Mouse (Mus musculus) liver, adult 2 months (tissue): ENCODE measurements at regions not wholly inside any gene's neighbourhood (a gene's known extent, or its start where the extent isn't known, plus 50 kb on each side); places are given as distances from the start of the nearest gene placed in this dataset.

Source experiments
- DNase-seq: peaks from one replicate; pipeline ENCODE4 v3.0.0-alpha.2; 2011; ENCODE audit warnings: low read depth, low spot score; ENCODE audit errors: extremely low read depth
- H3K27ac ChIP-seq: fragments of 200-500 bp; replicated peaks from 2 replicates; pipeline ENCODE4 v1.5.1; 2012; ENCODE audit warnings: low read depth, mild to moderate bottlenecking, control low read depth, inconsistent platforms, low read length; ENCODE audit not compliant: insufficient read depth
- H3K27me3 ChIP-seq: fragments of 200-500 bp; 2 replicates; pipeline ENCODE4 v1.6.1; 2012; ENCODE audit warnings: mild to moderate bottlenecking, moderate library complexity, low read length, inconsistent platforms; ENCODE audit not compliant: control insufficient read depth, insufficient read depth
- H3K36me3 ChIP-seq: fragments of 200-500 bp; 2 replicates; pipeline ENCODE4 v1.6.1; 2012; ENCODE audit warnings: low read length, inconsistent platforms; ENCODE audit not compliant: control insufficient read depth, insufficient read depth
- H3K4me1 ChIP-seq: fragments of 200-500 bp; 2 replicates; pipeline ENCODE4 v1.6.1; 2011; ENCODE audit warnings: low read length; ENCODE audit not compliant: control insufficient read depth, insufficient read depth
- H3K4me3 ChIP-seq: fragments of 200-500 bp; 2 replicates; pipeline ENCODE4 v1.5.1; 2011; ENCODE audit warnings: low read depth, mild to moderate bottlenecking, control low read depth, low read length, moderate library complexity; ENCODE audit not compliant: insufficient read depth
- H3K79me2 ChIP-seq: fragments of 200-500 bp; 2 replicates; pipeline ENCODE4 v1.6.1; 2012; ENCODE audit warnings: inconsistent platforms, mild to moderate bottlenecking, low read length, moderate library complexity; ENCODE audit not compliant: control insufficient read depth, insufficient read depth
- H3K9ac ChIP-seq: fragments of 200-500 bp; 2 replicates; pipeline ENCODE4 v1.6.1; 2012; ENCODE audit warnings: low read depth, mild to moderate bottlenecking, control low read depth, inconsistent platforms, low read length
- CTCF ChIP-seq: fragments of 200-500 bp; IDR thresholded peaks from 2 replicates; pipeline ENCODE4 v1.5.1; 2011; ENCODE audit warnings: low read depth, low read length, control low read depth
- POLR2A ChIP-seq: fragments of 200-500 bp; IDR thresholded peaks from 2 replicates; pipeline ENCODE4 v1.6.1; 2011; ENCODE audit warnings: low read length, control low read depth; ENCODE audit not compliant: insufficient read depth; ENCODE audit errors: extremely low read depth
- WGBS: fragments of 180-500 bp; shearing (Covaris S2); methylation state at CpG from one replicate; pipeline ENCODE4 v1.1.7; 2018; 5-methylcytosine and 5-hydroxymethylcytosine counted together

DNA sequence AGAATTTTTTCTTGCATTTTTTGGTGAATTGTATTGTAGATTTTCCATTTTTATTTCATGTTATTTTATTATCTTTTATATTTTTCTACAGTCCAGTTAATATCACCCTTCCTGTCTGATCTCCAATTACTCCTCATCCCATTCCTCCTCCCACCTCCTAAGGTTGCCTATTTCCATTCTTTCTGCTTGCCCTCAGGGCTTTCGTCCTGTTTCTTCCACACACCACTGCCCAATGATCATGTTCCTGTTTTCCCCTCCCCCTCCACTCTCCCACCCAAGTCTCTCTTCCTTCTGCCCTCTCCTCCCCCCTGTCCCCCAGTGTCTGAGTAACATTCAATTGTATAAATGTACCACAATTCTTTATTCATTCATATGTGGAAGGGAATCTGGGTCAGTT lies 573.6 kb upstream of the Ptprd start:
- Histone ChIP-seq H3K36me3 (no peaks in the 10 kb centered on the region), H3K4me3 (no peak overlapping the region), H3K27ac (no peak overlapping the region), H3K9ac (no peak overlapping the region), H3K79me2 (no peaks in the 10 kb centered on the region), H3K4me1 (no peaks in the 10 kb centered on the region), H3K27me3 (no peaks in the 10 kb centered on the region)
- WGBS = 23% methylated on average over 1 of the region's 1 CpGs
- no peak for TF ChIP-seq POLR2A
- TF ChIP-seq CTCF = no peak
- no peak for DNase-seq

DNA sequence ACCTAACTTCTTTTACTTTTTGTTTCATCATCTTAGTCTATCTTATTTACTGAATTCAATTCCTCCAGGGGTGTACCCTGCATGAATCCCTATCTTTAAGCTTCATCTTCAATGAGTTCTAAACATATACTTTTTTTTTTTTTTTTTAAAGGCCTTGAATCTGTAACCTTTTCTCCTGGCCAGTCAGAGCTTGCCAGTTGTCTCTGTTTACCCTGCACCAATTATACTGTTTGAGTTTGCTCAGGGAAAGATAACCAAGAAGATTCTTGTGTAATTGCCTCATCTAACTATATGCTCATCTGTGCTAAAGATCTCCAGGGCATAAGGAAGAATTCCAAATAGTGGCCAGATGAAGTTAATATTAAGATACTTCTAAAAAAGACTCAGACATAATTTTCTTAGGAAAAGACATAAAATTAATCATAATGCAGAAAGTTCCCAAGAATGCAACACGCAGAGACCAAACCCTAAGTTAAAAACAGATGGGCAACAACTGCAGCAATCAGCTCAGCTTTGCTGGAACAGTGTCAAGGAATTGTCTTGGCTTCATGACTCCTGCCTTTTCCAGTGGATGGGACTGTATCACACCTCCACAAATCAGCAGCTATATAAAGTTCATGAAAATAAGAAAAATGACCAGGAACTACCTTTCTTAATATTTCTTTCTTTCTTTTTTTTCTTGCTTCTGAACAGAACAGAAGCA lies 573.1 kb upstream of the Ptprd start:
- peak; percentile 1 for DNase-seq
- no peak overlapping the region for H3K4me3 ChIP-seq
- H3K9ac ChIP-seq = no peak overlapping the region
- no peaks in the 10 kb centered on the region for H3K4me1 ChIP-seq
- no peak for TF ChIP-seq POLR2A
- TF ChIP-seq CTCF = no peak
- no peaks in the 10 kb centered on the region for H3K79me2 ChIP-seq
- 49% methylated on average over 1 of the region's 1 CpGs for WGBS
- H3K27me3 ChIP-seq = no peaks in the 10 kb centered on the region
- no peaks in the 10 kb centered on the region for H3K36me3 ChIP-seq
- no peak overlapping the region for H3K27ac ChIP-seq

DNA sequence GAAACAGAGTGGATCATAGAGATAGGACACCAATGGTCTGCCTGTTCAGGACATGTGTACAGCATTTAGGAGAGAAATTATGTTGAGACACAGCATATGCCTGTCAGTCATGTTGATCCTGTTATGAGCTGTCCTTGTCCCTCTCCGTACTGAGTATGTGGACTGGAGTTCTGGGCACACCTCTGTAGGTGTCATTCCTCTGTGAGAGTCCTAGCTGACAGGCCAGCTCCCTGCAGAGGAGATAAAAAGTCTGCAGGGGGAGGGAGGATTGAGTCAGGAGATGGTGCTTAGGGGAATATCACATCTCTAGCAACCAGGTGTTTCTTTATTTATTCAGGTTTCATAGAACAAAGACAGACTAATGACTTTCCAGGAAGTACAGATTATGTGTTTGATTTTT lies 572.3 kb upstream of the Ptprd start:
- Histone ChIP-seq H3K9ac (no peak overlapping the region), H3K4me3 (no peak overlapping the region), H3K27me3 (no peaks in the 10 kb centered on the region), H3K4me1 (no peaks in the 10 kb centered on the region), H3K36me3 (no peaks in the 10 kb centered on the region), H3K27ac (no peak overlapping the region), H3K79me2 (no peaks in the 10 kb centered on the region)
- WGBS = 33% methylated on average over 1 of the region's 1 CpGs
- DNase-seq = no peak
- TF ChIP-seq CTCF (no peak), POLR2A (no peak)

DNA sequence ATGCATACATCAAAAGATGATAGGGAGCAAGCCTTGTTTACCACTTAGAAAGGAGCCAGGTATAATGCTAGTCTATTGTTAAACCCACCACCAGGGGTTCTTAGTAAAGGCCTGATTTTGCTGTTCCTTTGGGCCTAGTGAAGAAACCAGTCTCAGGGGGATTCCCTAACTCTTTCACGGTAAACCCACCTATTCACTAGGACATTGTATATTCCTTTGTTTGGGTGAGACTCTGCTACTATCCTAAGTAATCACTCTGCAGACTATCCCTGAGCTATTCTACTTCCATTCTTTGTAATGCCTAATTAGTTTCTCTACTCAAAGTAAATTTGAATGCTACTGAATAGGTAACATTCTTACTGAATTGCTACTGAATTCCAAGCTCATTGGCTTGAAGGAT lies 571.0 kb upstream of the Ptprd start:
- Histone ChIP-seq H3K4me3 (no peak overlapping the region), H3K27ac (no peak overlapping the region), H3K9ac (no peak overlapping the region), H3K27me3 (no peaks in the 10 kb centered on the region), H3K4me1 (no peaks in the 10 kb centered on the region), H3K36me3 (no peaks in the 10 kb centered on the region), H3K79me2 (no peaks in the 10 kb centered on the region)
- WGBS = 75% methylated on average over 1 of the region's 1 CpGs
- TF ChIP-seq POLR2A = no peak
- TF ChIP-seq CTCF = no peak
- DNase-seq = no peak

DNA sequence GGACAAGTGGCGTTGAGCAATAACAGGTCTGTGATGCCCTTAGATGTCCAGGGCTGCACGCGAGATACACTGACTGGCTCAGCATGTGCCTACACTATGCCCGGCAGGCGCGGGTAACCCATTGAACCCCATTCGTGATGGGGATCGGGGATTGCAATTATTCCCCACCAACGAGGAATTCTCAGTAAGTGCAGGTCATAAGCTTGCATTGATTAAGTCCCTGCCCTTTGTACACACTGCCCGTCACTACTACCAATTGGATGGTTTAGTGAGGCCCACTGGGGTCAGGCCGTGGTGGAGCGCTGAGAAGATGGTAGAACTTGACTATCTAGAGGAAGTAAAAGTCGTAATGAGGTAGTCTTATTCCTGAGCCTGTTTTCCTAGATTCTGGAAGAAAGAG lies 562.1 kb upstream of the Ptprd start:
- Histone ChIP-seq H3K4me3 (no peak overlapping the region), H3K4me1 (no peaks in the 10 kb centered on the region), H3K27ac (no peak overlapping the region), H3K79me2 (no peaks in the 10 kb centered on the region), H3K36me3 (no peaks in the 10 kb centered on the region), H3K9ac (no peak overlapping the region), H3K27me3 (no peaks in the 10 kb centered on the region)
- DNase-seq = no peak
- TF ChIP-seq CTCF (no peak), POLR2A (no peak)
- 90% methylated on average over 13 of the region's 13 CpGs for WGBS

DNA sequence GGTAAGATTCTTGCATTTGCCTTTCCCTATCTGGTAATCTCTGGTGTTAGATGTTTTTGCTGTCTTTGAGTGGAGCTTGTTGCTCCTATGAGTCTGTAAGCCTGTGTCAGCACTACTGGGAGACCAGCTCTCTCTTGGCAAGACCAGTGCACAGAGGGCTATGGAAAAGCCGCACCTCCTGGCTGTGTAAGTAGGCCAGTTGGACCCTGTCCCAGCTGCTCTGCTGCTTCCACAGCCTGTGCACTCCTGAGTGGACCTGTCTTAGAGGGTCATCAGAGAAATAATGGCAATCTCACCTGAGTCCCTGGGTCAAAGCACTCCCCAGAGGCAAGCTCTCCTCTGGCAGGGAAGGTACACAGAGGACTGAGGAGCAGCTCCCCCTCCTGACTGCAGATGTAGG lies 524.3 kb upstream of the Ptprd start:
- H3K27ac ChIP-seq = no peak overlapping the region
- H3K36me3 ChIP-seq = no peaks in the 10 kb centered on the region
- no peak overlapping the region for H3K4me3 ChIP-seq
- H3K4me1 ChIP-seq = no peaks in the 10 kb centered on the region
- H3K9ac ChIP-seq = no peak overlapping the region
- H3K79me2 ChIP-seq = no peaks in the 10 kb centered on the region
- WGBS = 87% methylated on average over 1 of the region's 1 CpGs
- no peak for TF ChIP-seq POLR2A
- TF ChIP-seq CTCF = no peak
- no peak for DNase-seq
- no peaks in the 10 kb centered on the region for H3K27me3 ChIP-seq
